Mouse (Mus musculus) heart, postnatal 14 days (tissue): ENCODE measurements at regions not wholly inside any gene's neighbourhood (a gene's known extent, or its start where the extent isn't known, plus 50 kb on each side); places are given as distances from the start of the nearest gene placed in this dataset.

Experiments
- DNase-seq, 2 experiments: peaks; one replicate each; pipeline ENCODE4 v3.0.0; 2021 to 2022
- intact Hi-C: fragments of 180-260 bp; cut with DNase I; formaldehyde crosslinking; loops from one replicate; pipeline ENCODE4 v1.15.1; 2025

- no peak for DNase-seq
- intact Hi-C loops, result no loop called here
These were observed 93.6 kb upstream of the Mrps22 start for GRCm38 (mm10) chr9:98695035-98695434.

DNA sequence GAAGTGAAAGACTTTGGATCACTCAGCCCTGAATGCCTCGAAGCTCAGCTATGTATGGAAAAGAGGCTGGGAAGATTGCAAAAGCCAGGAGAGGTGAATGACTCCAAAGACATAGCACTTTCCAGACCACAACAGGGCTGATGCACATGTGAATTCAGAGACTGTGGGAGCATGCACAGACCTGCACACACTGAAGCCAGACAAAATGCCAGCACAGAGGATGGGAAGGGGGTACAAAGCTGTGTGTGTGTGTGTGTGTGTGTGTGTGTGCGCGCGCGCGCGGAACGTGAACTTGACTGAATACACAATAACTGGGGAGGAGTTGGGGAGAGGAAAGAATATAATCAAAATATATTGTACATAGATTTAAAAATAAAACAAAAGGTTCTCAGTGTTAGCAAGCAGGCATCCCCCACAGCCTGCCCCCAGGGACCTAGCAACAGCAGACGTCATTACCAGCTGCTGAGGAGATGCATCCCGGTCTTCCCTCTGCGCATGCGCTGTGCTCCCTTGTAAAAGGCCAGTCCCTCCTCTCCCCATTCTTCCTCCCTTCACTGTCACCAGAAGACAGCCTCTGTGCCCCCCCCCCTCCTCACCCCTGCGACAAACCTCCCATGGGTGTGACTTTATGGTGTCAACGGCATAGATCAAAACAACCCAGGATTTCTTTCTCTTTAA is 89.5 kb upstream of the Mrps22 start:
- peak; percentile 78 to 84 for DNase-seq
- intact Hi-C loops, result no loop called here

DNA sequence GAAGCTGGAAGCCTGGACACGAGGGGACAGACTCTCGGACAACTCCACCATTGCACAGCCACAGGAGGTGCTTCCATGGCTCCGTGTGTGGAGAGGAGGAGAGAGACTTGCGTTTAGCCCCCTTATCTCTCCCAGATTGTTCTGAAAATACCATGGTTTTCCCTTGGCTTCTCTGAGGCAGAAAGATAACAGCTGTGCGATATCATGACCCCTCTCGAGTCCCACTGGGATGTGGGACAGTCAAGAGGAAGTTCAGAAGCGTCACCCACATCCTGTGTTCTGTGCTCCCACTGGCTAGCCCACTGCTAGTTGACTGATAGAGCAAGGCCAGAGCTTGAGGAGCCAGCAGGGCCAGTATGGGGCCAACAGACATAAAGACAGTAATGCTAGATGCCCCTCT is 84.1 kb upstream of the Mrps22 start:
- no peak for DNase-seq
- intact Hi-C loops, result no loop called here

DNA sequence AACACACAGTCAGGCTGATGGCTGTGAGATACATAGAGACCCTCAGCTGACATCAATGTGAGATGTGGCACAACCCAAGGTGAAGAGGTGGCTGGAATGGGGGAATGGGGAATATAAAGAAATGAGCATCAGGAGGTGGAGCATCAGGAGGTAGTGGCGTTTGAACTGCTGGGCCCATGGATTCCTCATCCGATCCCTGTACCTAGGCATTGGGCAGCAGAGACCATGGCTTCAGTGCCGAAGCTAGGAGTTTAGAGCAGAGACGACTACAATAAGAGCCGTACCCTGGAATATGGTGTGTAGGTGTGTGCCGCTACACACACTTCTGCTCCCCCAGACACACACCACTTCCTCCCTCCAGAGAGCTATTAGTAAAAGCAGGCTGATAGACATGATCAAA is 82.9 kb upstream of the Mrps22 start:
- intact Hi-C loops, result no loop called here
- no peak for DNase-seq

- peak in 1 of 2 experiments; percentile 11 for DNase-seq
These were observed 74.2 kb upstream of the Mrps22 start for GRCm38 (mm10) chr9:98675612-98676011.

GRCm38 (mm10) chr9:98673461-98674114 is 72.1 kb upstream of the Mrps22 start:
- DNase-seq, result no peak
- intact Hi-C loops, result no loop called here

More at GRCm38 (mm10) chr9:98675612-98676011, 74.2 kb upstream of the Mrps22 start:
- intact Hi-C loops, result no loop called here

- intact Hi-C loops, result no loop called here
- no peak for DNase-seq
These were observed 70.9 kb upstream of the Mrps22 start for GRCm38 (mm10) chr9:98672361-98672760.

DNA sequence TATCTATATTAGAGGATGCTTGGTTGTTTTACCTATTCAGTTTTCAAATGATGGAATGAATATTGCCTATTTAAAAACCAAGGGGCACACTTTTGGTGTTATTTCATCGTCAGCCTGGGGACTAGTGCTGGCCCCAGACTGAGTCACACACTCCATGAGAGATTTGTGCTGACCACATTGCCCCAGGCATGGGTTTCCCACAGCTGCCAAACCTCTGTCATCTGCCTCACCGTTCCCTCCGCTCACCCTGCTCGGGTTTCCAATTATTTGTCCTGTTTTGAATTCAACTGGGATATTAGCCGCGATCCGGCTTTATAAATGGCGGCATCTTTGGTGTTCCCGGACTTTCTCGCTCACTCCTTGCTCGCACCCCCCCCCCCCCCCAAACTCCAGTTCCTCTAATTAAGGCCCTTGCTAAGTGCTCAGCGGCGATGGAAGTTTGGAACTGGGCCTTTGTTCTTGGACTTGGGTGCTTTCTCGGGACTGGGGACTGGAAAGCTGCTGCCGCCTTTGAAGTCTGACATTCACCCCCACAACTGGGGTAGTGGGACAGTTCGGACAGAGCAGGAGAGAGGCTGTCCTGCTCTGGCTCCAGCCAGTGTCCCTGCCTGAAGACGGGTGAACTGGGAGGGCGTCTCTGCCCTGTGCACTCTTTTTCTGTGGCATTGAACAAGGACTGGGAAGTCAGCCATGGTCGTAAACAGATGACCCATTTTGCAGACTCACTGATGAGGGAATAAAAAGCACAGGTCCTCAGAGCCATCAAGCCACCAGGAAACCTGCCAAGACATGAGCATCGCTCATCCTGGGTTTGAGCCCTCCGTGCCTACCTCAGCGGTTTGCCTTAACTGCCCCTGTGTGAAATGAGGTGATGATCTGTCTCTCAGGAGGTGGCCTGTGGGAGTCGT is 67.2 kb upstream of the Mrps22 start:
- DNase-seq, result no peak
- intact Hi-C loops, result no loop called here

DNA sequence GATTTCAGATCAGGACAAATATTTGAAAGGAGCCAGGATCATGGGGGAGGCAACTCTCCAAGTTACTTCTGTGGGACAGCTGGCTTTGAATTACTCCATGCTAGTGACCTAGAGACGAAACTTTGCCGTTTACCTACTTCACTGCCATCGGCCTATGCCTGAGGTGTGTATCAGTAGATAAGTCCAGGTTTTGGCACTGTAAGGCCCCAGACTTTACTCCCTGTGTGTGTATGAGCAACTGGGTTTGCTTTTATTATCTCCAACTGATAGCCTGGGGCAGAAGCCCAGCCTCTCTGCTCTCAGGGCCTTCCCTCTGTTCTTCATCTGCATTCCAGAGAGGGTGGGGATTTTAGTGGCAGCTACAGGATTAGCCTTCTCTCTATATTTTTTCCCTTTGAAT is 65.6 kb upstream of the Mrps22 start:
- intact Hi-C loops, result no loop called here
- no peak for DNase-seq

DNA sequence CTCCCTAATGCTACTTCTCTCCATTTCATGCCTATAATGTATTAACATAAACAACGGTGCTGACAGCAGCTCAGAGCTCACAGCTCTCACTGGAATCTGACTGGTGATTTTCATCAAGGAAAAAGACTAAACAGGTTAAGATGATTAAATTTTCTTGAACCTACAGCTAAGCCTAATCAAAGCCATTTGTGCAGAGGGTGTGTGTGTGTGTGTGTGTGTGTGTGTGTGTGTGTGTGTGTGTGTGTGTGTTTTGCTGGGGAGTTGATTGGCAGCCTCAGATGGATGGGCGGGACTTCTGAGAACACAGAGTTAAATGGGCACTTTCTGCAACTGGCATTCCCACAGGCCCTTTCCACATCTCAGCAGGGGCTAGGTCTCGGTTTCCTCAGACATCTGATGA is 61.6 kb upstream of the Mrps22 start:
- intact Hi-C loops, result no loop called here
- no peak for DNase-seq

DNA sequence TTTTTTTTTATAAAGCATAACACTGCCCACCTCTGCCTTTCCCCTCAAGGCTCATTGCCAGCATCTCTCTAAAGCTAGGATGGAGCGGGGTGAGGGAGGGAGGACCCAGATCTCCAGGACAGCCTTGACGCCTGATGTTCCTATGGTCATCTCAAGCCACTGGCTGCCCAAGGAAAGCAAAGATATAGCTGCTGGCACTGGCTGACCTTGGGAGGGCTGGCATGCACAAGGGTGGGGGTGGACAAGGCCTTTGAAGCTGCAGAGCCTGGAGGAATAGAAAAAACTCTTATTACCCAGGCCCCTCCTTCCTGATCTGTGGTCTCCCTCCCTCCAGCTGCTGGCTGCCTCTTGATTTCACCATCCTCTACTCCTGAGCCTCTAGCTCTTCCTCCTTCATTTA is 50.2 kb upstream of the Mrps22 start:
- intact Hi-C loops, result no loop called here
- no peak for DNase-seq
